8 mouse cellular contexts compared by ENCODE assay signal in genomic region chr5:138195463-138195862, GRCm38 (mm10). TPM values are rescaled to one million over a fixed set of nuclear protein-coding genes. Genes with fewer than 3 reads are reported as not detected.
A peak's percentile ranks its signal among the peaks of the same experiment; 100 is the strongest.
DNase-seq lines count a peak whose midpoint lies in the region; ATAC-seq lines count a peak whose summit lies in the region.

No protein-coding gene starts in this region.

- DNase-seq in heart, adult 11 months, result peak; percentile 82
- DNase-seq in heart, postnatal 10 days, result no peak
- DNase-seq in brain, adult 2 months (ENCODE audit: low read depth, low spot score), result peak; percentile 22
- DNase-seq in midbrain, embryonic 11.5 days (ENCODE audit: low spot score, missing footprints), result no peak
- no peak for DNase-seq in thymus, adult 18-20 months
- no peak for DNase-seq in cerebellum, postnatal 36 days
- DNase-seq in left cerebral cortex, postnatal 14 days (ENCODE audit: low spot score in 2 of 2), result no peak

- intact Hi-C loops in heart, postnatal 10 days (cut with DNase I), result no loop called here
- intact Hi-C loops in left cerebral cortex, postnatal 14 days (cut with DNase I), result no loop called here

- H3K9me3 ChIP-seq in hindbrain, embryonic 13.5 days, result no peaks in the 10 kb centered on the region
- no peaks in the 10 kb centered on the region for H3K9me3 ChIP-seq in midbrain, embryonic 11.5 days (ENCODE audit: control insufficient read depth, low read length)

- peak overlapping the region; percentile 94 for H3K4me2 ChIP-seq in hindbrain, embryonic 13.5 days
- peak overlapping the region; percentile 99 for H3K4me2 ChIP-seq in midbrain, embryonic 11.5 days

- H3K4me3 ChIP-seq in hindbrain, embryonic 13.5 days, result peak overlapping the region; percentile 68
- H3K4me3 ChIP-seq in midbrain, embryonic 11.5 days (ENCODE audit: low read depth, low read length), result no peak overlapping the region

- H3K36me3 ChIP-seq in hindbrain, embryonic 13.5 days, result peaks cover 28% of the 10 kb centered on the region
- H3K36me3 ChIP-seq in midbrain, embryonic 11.5 days (ENCODE audit: control insufficient read depth, insufficient read depth, low read length), result peaks cover 5% of the 10 kb centered on the region; the same call in 1 of the 2 replicates

- H3K4me1 ChIP-seq in hindbrain, embryonic 13.5 days (replicated peaks), result peaks cover 19% of the 10 kb centered on the region
- H3K4me1 ChIP-seq in midbrain, embryonic 11.5 days (ENCODE audit: control insufficient read depth, insufficient read depth, low read length), result 0 out of 2 replicates have a peak, but pooled peaks cover 4% of the 10 kb centered on the region

- ATAC-seq in hindbrain, embryonic 13.5 days (ENCODE audit: low FRiP score), result no peak
- no peak for ATAC-seq in midbrain, embryonic 11.5 days (ENCODE audit: low FRiP score)

- no peaks in the 10 kb centered on the region for H3K27me3 ChIP-seq in hindbrain, embryonic 13.5 days
- H3K27me3 ChIP-seq in midbrain, embryonic 11.5 days (ENCODE audit: control insufficient read depth, insufficient read depth, low read length), result no peaks in the 10 kb centered on the region

- H3K9ac ChIP-seq in hindbrain, embryonic 13.5 days, result peak overlapping the region; percentile 87
- peak overlapping the region; percentile 91; the same call in 1 of the 2 replicates for H3K9ac ChIP-seq in midbrain, embryonic 11.5 days (ENCODE audit: low read length)

- 72% methylated on average over 7 of the region's 7 CpGs for WGBS in hindbrain, embryonic 13.5 days
- 87% methylated on average over 7 of the region's 7 CpGs for WGBS in midbrain, embryonic 11.5 days

- no peak overlapping the region for H3K27ac ChIP-seq in hindbrain, embryonic 13.5 days
- no peak overlapping the region for H3K27ac ChIP-seq in midbrain, embryonic 11.5 days (ENCODE audit: low read depth, low read length)

RNA-seq across cellular contexts. Expression of gene Mblac1, which starts 1.3 kb away (rescaled TPM):
- 1 to 10 TPM; 4.7 to 4.8 TPM for total RNA-seq in heart, postnatal 10 days (2021)
- 13.5 and 14.6 TPM in 2 replicates for polyA plus RNA-seq in hindbrain, embryonic 13.5 days (2015; fragmentation: Nextera tagmentation; extraction: Ambion mirVana)
- 10.0 and 10.8 TPM in 2 replicates for polyA plus RNA-seq in midbrain, embryonic 11.5 days (2014; fragmentation: Nextera tagmentation; extraction: Ambion mirVana)
- 10 to 100 TPM; 10.1 to 12.8 TPM for total RNA-seq in left cerebral cortex, postnatal 14 days (2021)

RNA-seq across cellular contexts. Expression of gene Cnpy4, which starts 8.2 kb away (rescaled TPM):
- total RNA-seq in heart, postnatal 10 days (2021), result 10 to 100 TPM in 1 of 2 experiments, 1 to 10 TPM in 1; 9.2 to 10.1 TPM
- 33.0 and 37.4 TPM in 2 replicates for polyA plus RNA-seq in hindbrain, embryonic 13.5 days (2015; fragmentation: Nextera tagmentation; extraction: Ambion mirVana)
- polyA plus RNA-seq in midbrain, embryonic 11.5 days (2014; fragmentation: Nextera tagmentation; extraction: Ambion mirVana), result 51.8 and 53.3 TPM in 2 replicates
- total RNA-seq in left cerebral cortex, postnatal 14 days (2021), result 10 to 100 TPM; 17.2 to 18.0 TPM

RNA-seq across cellular contexts. Expression of gene Taf6, which starts 8.2 kb away (rescaled TPM):
- total RNA-seq in heart, postnatal 10 days (2021), result 10 to 100 TPM; 24.4 to 27.6 TPM
- 85.4 and 90.9 TPM in 2 replicates for polyA plus RNA-seq in hindbrain, embryonic 13.5 days (2015; fragmentation: Nextera tagmentation; extraction: Ambion mirVana)
- polyA plus RNA-seq in midbrain, embryonic 11.5 days (2014; fragmentation: Nextera tagmentation; extraction: Ambion mirVana), result 123 and 133 TPM in 2 replicates
- total RNA-seq in left cerebral cortex, postnatal 14 days (2021), result 10 to 100 TPM; 33.0 to 35.8 TPM

RNA-seq across cellular contexts. Expression of gene Mcm7, which starts 23.2 kb away (rescaled TPM):
- 10 to 100 TPM; 30.0 to 37.2 TPM for total RNA-seq in heart, postnatal 10 days (2021)
- 109 and 111 TPM in 2 replicates for polyA plus RNA-seq in hindbrain, embryonic 13.5 days (2015; fragmentation: Nextera tagmentation; extraction: Ambion mirVana)
- 303 and 320 TPM in 2 replicates for polyA plus RNA-seq in midbrain, embryonic 11.5 days (2014; fragmentation: Nextera tagmentation; extraction: Ambion mirVana)
- 10 to 100 TPM; 11.8 to 14.2 TPM for total RNA-seq in left cerebral cortex, postnatal 14 days (2021)

RNA-seq across cellular contexts. Expression of gene Ap4m1, which starts 23.7 kb away (rescaled TPM):
- 10 to 100 TPM; 11.3 to 15.5 TPM for total RNA-seq in heart, postnatal 10 days (2021)
- polyA plus RNA-seq in hindbrain, embryonic 13.5 days (2015; fragmentation: Nextera tagmentation; extraction: Ambion mirVana), result 24.3 and 26.5 TPM in 2 replicates
- polyA plus RNA-seq in midbrain, embryonic 11.5 days (2014; fragmentation: Nextera tagmentation; extraction: Ambion mirVana), result 15.2 and 17.3 TPM in 2 replicates
- total RNA-seq in left cerebral cortex, postnatal 14 days (2021), result 10 to 100 TPM; 21.6 to 24.8 TPM

Comparison
In these comparisons a context has a peak if more than half of its experiments do, and no peak if none do; other contexts are left out.
1. DNase-seq: peak in heart, adult 11 months (single experiment) and brain, adult 2 months (single experiment); none in heart, postnatal 10 days (0 of 2), midbrain, embryonic 11.5 days (single experiment), thymus, adult 18-20 months (0 of 2), cerebellum, postnatal 36 days (0 of 2) and left cerebral cortex, postnatal 14 days (0 of 2).